Mouse (Mus musculus): ENCODE measurements around the gene Cops6. TPM values are rescaled to one million over a fixed set of nuclear protein-coding genes. Genes with fewer than 3 reads are reported as not detected.

Gene Cops6
- 330 and 333 TPM in 2 replicates for polyA plus RNA-seq (2021; fragmentation: Nextera tagmentation)
- long read RNA-seq, experiment 1, transcript Cops6-201 (10 exons, 1,787 nt), result major isoform, 382 of 410 reads
- long read RNA-seq, experiment 1, transcript Cops6-202 (10 exons, 1,098 nt), result minor isoform, 7 of 410 reads
- long read RNA-seq, experiment 1, partial matches to known transcripts, result 13 of 410 reads
- long read RNA-seq, experiment 1, other reads (novel, unspliced or antisense), result 8 of 410 reads
- long read RNA-seq, experiment 2, transcript Cops6-201 (10 exons, 1,787 nt), result major isoform, 483 of 526 reads
- long read RNA-seq, experiment 2, transcript Cops6-202 (10 exons, 1,098 nt), result minor isoform, 13 of 526 reads
- long read RNA-seq, experiment 2, partial matches to known transcripts, result 15 of 526 reads
- long read RNA-seq, experiment 2, other reads (novel, unspliced or antisense), result 15 of 526 reads

DNA sequence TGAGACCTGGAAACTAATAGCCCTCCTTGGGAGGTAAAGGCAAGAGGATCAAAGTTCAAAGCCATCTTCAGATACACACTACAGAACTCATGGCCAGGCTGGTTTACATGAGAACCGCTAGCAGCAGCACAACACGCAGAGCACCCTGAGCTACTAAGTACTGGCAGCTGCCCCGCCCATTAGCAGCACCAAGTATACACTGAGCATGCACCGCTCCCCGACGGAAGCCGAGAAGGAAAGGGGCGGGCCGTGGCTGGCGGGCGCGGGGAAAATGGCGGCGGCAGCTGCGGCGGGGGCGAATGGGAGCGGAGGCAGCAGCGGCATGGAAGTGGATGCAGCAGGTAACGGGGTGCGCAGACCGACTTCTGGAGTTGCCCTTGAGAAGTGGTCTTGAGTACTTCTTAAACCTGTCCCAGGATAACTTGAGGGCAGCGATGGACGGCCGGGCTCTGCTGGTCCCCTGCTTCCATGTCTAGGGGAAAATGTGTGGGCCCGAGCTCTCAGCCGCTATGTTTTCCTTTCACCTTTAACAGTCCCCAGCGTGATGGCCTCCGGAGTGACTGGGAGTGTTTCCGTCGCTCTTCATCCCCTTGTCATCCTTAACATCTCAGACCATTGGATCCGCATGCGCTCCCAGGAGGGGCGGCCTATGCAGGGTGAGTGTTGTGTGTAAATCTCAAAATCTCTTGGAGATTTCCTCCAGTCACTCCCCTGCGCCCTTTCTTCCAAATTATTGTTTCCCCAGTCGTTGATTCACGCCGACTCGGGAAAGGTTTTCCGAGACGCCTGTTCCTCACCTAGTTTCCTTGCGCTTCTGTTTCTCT, at the start of gene Cops6:
TSS of gene Cops6 (plus strand) at position 230 of the 824 bp plus-strand sequence.

DNA sequence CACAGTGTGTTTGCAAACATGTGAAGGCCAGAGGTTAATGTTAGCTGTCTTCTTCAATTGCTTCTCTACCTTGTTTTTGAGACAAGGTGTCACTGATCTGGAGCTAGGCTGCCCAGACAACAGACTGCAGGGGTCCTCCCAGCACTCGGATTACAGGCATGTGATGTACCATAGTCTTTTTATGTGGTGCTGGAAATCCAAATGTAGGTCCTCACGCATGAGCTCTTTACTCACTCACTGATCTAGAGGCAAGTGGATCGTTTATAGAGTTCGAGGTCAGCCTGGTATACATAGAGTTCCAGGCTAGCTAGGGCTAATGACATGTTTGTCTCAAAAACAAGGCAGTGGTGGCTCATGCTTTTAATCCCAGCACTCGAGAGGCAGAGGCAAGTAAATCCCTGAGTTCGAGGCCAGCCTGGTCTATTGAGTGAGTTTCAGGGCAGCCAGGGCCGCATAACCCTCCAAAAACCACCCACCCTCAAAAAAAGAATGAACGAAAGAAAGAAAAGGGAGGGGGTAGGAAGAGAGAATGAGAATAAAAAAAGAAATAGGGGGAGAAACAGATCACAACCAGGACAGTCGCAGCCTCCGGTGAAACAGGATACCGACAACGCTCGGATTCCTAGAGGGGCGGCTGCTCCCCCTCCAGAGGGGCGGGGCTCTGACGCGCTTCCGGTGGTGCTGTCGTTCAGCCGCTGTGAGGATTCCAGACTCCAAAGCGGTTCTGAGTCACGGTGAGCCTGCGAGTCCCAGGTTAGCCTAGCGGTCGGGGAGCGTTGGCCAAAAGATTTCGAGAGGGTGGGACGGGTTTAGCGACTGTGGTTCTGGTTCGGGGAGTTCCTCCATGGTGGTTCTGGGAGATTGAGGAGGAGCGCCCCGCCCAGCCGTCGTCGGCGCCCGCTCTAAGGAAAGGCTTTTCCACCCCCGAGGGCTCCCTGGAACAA, 44.3 kb upstream of the Cops6 start, which contains the start of gene Zscan21:
TSS of gene Zscan21 (plus strand) at position 649 of the 944 bp plus-strand sequence.

DNA sequence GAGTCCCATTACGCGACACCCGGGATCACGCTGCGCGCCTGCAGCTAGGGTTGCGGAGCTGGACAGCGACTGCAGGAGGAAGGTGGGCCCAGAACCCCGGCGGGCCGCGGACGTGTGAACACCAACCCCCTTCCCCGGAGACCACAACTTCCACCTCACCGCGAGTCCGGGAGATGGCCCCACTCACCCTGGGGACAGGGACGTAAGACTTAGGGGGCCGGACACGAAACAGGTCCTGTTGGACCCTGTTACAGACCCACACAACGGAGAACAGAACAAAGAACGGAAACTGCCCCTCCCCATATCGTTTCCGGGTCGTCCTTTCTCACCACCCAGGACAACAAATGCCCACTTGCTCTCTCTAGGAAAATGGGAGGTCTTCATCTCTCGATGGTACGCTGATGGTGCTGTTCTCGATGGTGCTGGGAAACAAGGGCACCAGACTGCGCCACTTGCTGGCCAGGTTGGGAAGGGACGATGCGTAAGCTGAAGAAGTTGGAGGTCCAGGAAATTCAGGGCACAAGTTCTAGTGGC, 5.4 kb upstream of the Cops6 start, which contains the start of gene Zfp113:
TSS of gene Zfp113 (minus strand) at position 302 of the 534 bp plus-strand sequence.

DNA sequence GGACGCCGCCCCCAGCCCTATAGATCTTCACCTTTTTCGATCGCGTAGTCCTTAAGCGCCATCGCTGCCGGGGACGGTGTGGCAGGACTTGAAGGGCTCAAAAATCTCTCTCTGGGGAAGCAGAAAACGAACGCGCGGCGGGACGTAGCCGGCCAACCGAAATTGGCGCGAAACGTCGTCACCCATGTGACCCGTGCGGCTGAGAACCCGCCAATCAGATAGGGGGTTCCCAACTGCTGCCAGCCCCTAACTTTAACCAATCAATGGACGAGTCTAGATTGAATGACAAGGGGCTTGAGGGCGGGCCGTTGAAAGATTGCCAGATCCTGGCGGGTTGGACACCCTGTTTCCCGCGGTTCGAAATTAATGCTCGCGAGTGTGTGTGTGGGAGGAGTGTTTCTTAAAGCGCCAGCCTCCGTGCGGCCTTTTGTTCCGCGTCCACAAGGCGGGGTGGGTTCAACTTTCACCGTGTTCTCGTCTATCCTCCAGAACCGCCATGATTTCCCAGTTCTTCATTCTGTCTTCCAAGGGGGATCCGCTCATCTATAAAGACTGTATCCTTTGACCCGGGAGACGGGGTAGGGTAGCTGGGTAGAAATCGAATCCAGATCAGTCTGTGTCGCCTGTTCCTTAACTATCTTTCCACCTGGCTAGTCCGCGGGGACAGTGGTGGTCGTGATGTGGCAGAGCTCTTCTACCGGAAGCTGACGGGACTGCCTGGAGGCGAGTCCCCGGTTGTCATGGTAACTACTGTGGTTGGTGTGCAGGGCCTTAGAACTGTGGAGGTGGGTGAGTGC, 11.0 kb downstream of the Cops6 start, which contains the start of the genes Ap4m1 and Mcm7:
TSS of gene Ap4m1 (plus strand) at position 308 of the 797 bp plus-strand sequence.
TSS of gene Mcm7 (minus strand) at position 728 of the 797 bp plus-strand sequence.

DNA sequence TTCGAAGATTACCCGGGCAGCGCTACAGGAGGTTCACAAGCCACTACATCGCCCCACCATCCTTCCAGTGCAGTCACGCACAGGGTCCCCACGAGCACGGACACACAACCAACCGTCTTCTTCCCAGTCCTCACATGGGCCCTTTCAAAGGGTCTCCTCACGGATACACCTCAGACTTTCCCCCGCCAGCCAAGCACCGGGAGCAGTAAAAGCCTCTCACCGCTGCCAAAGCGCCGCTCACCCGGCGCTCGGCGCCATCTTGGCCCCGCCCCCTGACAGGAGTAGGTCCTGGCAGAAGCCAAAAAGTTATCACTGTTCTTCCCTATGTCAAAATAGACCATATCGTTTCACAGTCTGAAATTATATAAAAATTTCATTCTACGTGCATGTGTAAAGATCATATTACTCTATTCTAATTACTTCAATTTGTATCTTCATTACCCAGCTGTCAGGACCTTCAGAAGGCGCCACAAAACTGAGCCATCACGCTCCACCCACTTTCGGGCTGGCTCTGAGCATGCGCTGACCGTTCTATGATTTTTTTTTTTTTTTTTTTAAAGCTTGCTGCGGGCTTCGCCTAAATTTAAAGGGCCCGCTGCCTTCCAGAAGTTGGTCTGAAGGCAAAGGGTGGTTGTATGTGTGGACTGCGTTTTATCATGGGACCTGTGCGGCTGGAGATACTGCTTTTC, 26.2 kb downstream of the Cops6 start, which contains the start of the genes Taf6 and Cnpy4:
TSS of gene Taf6 (minus strand) at position 502 of the 689 bp plus-strand sequence.
TSS of gene Cnpy4 (plus strand) at position 536 of the 689 bp plus-strand sequence.

DNA sequence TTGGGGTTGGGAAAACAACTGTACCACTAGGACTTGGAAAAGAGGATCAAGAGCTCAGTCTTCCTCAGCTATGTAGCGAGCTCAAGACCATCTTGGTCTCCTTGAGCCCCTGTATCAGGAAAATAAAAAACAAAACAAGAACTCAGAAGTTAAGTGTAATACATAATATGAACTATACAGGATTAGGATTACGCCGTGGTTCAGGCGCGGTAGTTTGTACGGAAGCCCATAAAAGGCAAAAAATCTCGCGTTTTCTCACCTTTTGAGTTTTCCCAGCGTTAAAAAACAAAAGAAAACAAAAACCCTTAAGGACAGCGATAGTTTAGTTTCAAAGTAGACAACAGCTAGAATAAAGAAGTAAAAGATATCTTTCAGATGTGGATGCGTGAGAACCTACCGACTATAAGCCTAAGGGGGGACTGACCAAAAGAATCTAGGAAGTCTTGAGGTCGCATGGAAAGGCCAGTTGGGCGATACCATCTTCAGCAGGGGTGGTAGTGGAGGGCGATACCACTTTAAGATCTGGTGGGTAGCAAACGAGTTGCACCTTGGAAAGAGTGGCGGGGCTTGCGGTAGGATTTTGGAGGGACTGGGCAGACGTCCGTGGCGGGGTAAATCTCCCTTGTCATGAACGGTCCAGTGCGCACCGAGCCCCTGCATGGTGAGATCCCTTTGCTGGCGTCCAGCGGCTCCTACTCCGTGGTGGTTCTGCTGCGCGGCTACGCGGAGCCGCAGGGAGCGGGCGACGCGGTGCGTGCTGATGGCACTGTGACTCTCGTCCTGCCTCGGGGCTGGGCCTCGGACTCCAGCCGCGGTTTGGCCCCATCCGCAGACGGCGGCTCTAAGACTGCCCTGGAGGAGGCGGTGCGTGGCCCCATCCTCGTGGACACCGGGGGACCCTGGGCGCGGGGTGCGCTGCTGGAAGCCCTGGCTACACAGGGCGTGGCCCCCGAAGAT, 33.2 kb downstream of the Cops6 start, which contains the start of gene Mblac1:
TSS of gene Mblac1 (plus strand) at position 544 of the 957 bp plus-strand sequence.

Small RNA genes within 50 kb of the gene (microRNA-seq; reads per million reads assigned to microRNA genes)
- 269 reads per million, percentile 68 among the genes with 10 or more reads in this experiment for gene Mir106b
- gene Mir25, result 119 reads per million, percentile 60 among the genes with 10 or more reads in this experiment
- gene Mir93, result 1,399 reads per million, percentile 84 among the genes with 10 or more reads in this experiment

Other genes with a start within 250 kb of the Cops6 start
- not detected in 2 replicates for gene Cyp3a13, start 239.5 kb upstream of the Cops6 start, polyA plus RNA-seq (2021; fragmentation: Nextera tagmentation)
- gene Gjc3, start 198.0 kb upstream of the Cops6 start, polyA plus RNA-seq (2021; fragmentation: Nextera tagmentation), result 13.0 and 14.2 TPM in 2 replicates
- gene Azgp1, start 179.6 kb upstream of the Cops6 start, polyA plus RNA-seq (2021; fragmentation: Nextera tagmentation), result not detected in 2 replicates
- not detected in 2 replicates for gene Smok3a, start 139.8 kb upstream of the Cops6 start, polyA plus RNA-seq (2021; fragmentation: Nextera tagmentation)
- gene Smok3b, start 139.6 kb upstream of the Cops6 start, polyA plus RNA-seq (2021; fragmentation: Nextera tagmentation), result not detected in 2 replicates
- gene Smok3c, start 107.9 kb upstream of the Cops6 start, polyA plus RNA-seq (2021; fragmentation: Nextera tagmentation), result not detected in 2 replicates
- gene Zkscan1, start 76.0 kb upstream of the Cops6 start, polyA plus RNA-seq (2021; fragmentation: Nextera tagmentation), result 8.0 and 10.7 TPM in 2 replicates
- gene Zscan21, start 44.2 kb upstream of the Cops6 start, polyA plus RNA-seq (2021; fragmentation: Nextera tagmentation), result 14.1 and 14.6 TPM in 2 replicates
- gene Zfp113, start 5.3 kb upstream of the Cops6 start, polyA plus RNA-seq (2021; fragmentation: Nextera tagmentation), result 4.0 and 6.4 TPM in 2 replicates
- gene Ap4m1, start 10.9 kb downstream of the Cops6 start, polyA plus RNA-seq (2021; fragmentation: Nextera tagmentation), result 3.9 and 4.3 TPM in 2 replicates
- 8.4 and 9.6 TPM in 2 replicates for gene Mcm7, start 11.4 kb downstream of the Cops6 start, polyA plus RNA-seq (2021; fragmentation: Nextera tagmentation)
- 48.3 and 55.9 TPM in 2 replicates for gene Taf6, start 26.4 kb downstream of the Cops6 start, polyA plus RNA-seq (2021; fragmentation: Nextera tagmentation)
- 12.6 and 20.8 TPM in 2 replicates for gene Cnpy4, start 26.4 kb downstream of the Cops6 start, polyA plus RNA-seq (2021; fragmentation: Nextera tagmentation)
- 5.3 and 7.4 TPM in 2 replicates for gene Mblac1, start 33.2 kb downstream of the Cops6 start, polyA plus RNA-seq (2021; fragmentation: Nextera tagmentation)
- not detected in 2 replicates for gene Nxpe5, start 64.8 kb downstream of the Cops6 start, polyA plus RNA-seq (2021; fragmentation: Nextera tagmentation)
- gene Lamtor4, start 94.4 kb downstream of the Cops6 start, polyA plus RNA-seq (2021; fragmentation: Nextera tagmentation), result 106 and 108 TPM in 2 replicates
- gene BC037034, start 103.0 kb downstream of the Cops6 start, polyA plus RNA-seq (2021; fragmentation: Nextera tagmentation), result 4.3 and 4.5 TPM in 2 replicates
- 3.9 and 4.6 TPM in 2 replicates for gene Gal3st4, start 111.8 kb downstream of the Cops6 start, polyA plus RNA-seq (2021; fragmentation: Nextera tagmentation)
- gene Gm43720, start 118.9 kb downstream of the Cops6 start, polyA plus RNA-seq (2021; fragmentation: Nextera tagmentation), result 0.03 TPM in 1 of 2 replicates, not detected in the other
- 0.10 and 0.13 TPM in 2 replicates for gene Gpc2, start 118.9 kb downstream of the Cops6 start, polyA plus RNA-seq (2021; fragmentation: Nextera tagmentation)
- gene Stag3, start 119.2 kb downstream of the Cops6 start, polyA plus RNA-seq (2021; fragmentation: Nextera tagmentation), result 0.10 TPM in 1 of 2 replicates, not detected in the other
- gene Pvrig, start 180.9 kb downstream of the Cops6 start, polyA plus RNA-seq (2021; fragmentation: Nextera tagmentation), result 0.18 and 0.26 TPM in 2 replicates